Mouse (Mus musculus): ENCODE results near the gene Fam229b. TPM values are rescaled to one million over a fixed set of nuclear protein-coding genes. Genes with fewer than 3 reads are reported as not detected.

Gene Fam229b
- polyA plus RNA-seq, 1 experiment from 2014 or later = 20.9 TPM

- Histone ChIP-seq H3K9me3 (no peaks in the 10 kb centered on the region), H3K27me3 (no peaks in the 10 kb centered on the region), H3K36me3 (no peaks in the 10 kb centered on the region), H3K4me1 (no peaks in the 10 kb centered on the region), H3K4me3 (no peak overlapping the region), H3K4me2 (replicated peaks) (no peak overlapping the region), H3K9ac (replicated peaks) (no peak overlapping the region), H3K27ac (replicated peaks) (no peak overlapping the region)
- ATAC-seq (ENCODE audit: low FRiP score, low read depth) = no peak
- WGBS = 63% methylated on average over 4 of the region's 4 CpGs
Measured at GRCm38 (mm10) chr10:39109489-39109874, 24.2 kb downstream of the Fam229b start.

GRCm38 (mm10) chr10:39108837-39109488, 24.8 kb downstream of the Fam229b start:
- no peaks in the 10 kb centered on the region for H3K27me3 ChIP-seq
- no peak overlapping the region for H3K4me3 ChIP-seq
- H3K27ac ChIP-seq (replicated peaks) = no peak overlapping the region
- H3K9ac ChIP-seq (replicated peaks) = no peak overlapping the region
- 77% methylated on average over 10 of the region's 10 CpGs for WGBS
- H3K36me3 ChIP-seq = no peaks in the 10 kb centered on the region
- H3K4me2 ChIP-seq (replicated peaks) = no peak overlapping the region
- no peak for ATAC-seq (ENCODE audit: low FRiP score, low read depth)
- no peaks in the 10 kb centered on the region for H3K9me3 ChIP-seq
- H3K4me1 ChIP-seq = no peaks in the 10 kb centered on the region

- Histone ChIP-seq H3K36me3 (0 out of 2 replicates have a peak, but pooled peaks cover 3% of the 10 kb centered on the region), H3K4me1 (no peaks in the 10 kb centered on the region), H3K9ac (replicated peaks) (no peak overlapping the region), H3K4me3 (no peak overlapping the region), H3K4me2 (replicated peaks) (no peak overlapping the region), H3K27ac (replicated peaks) (no peak overlapping the region), H3K9me3 (no peaks in the 10 kb centered on the region), H3K27me3 (no peaks in the 10 kb centered on the region)
- 18% methylated on average over 4 of the region's 4 CpGs for WGBS
- peak; percentile 51; the same call in 1 of the 2 replicates for ATAC-seq (ENCODE audit: low FRiP score, low read depth)
Measured at GRCm38 (mm10) chr10:39106935-39107334, 26.8 kb downstream of the Fam229b start.

- H3K27me3 ChIP-seq = no peaks in the 10 kb centered on the region
- no peak overlapping the region for H3K9ac ChIP-seq (replicated peaks)
- no peak overlapping the region for H3K27ac ChIP-seq (replicated peaks)
- no peaks in the 10 kb centered on the region for H3K9me3 ChIP-seq
- ATAC-seq (ENCODE audit: low FRiP score, low read depth) = no peak
- H3K4me1 ChIP-seq = no peaks in the 10 kb centered on the region
- no peak overlapping the region for H3K4me3 ChIP-seq
- WGBS = 48% methylated on average over 3 of the region's 3 CpGs
- no peak overlapping the region for H3K4me2 ChIP-seq (replicated peaks)
- H3K36me3 ChIP-seq = 0 out of 2 replicates have a peak, but pooled peaks cover 3% of the 10 kb centered on the region
Measured at GRCm38 (mm10) chr10:39106413-39106812, 27.3 kb downstream of the Fam229b start.

- H3K36me3 ChIP-seq = 0 out of 2 replicates have a peak, but pooled peaks cover 3% of the 10 kb centered on the region
- ATAC-seq (ENCODE audit: low FRiP score, low read depth) = no peak
- no peak overlapping the region for H3K4me2 ChIP-seq (replicated peaks)
- H3K4me3 ChIP-seq = no peak overlapping the region
- H3K9ac ChIP-seq (replicated peaks) = no peak overlapping the region
- H3K27ac ChIP-seq (replicated peaks) = no peak overlapping the region
- WGBS = 91% methylated on average over 8 of the region's 8 CpGs
- H3K27me3 ChIP-seq = no peaks in the 10 kb centered on the region
- H3K9me3 ChIP-seq = no peaks in the 10 kb centered on the region
- H3K4me1 ChIP-seq = no peaks in the 10 kb centered on the region
Measured at GRCm38 (mm10) chr10:39104803-39105449, 28.8 kb downstream of the Fam229b start.

GRCm38 (mm10) chr10:39098746-39099145, 35.0 kb downstream of the Fam229b start:
- 94% methylated on average over 10 of the region's 10 CpGs for WGBS
- no peak overlapping the region for H3K9ac ChIP-seq (replicated peaks)
- H3K4me2 ChIP-seq (replicated peaks) = no peak overlapping the region

GRCm38 (mm10) chr10:39096981-39097380, 36.7 kb downstream of the Fam229b start:
- Histone ChIP-seq H3K4me3 (no peak overlapping the region), H3K4me1 (no peaks in the 10 kb centered on the region), H3K9me3 (no peaks in the 10 kb centered on the region), H3K4me2 (replicated peaks) (no peak overlapping the region), H3K27ac (replicated peaks) (no peak overlapping the region), H3K9ac (replicated peaks) (no peak overlapping the region), H3K36me3 (no peaks in the 10 kb centered on the region), H3K27me3 (no peaks in the 10 kb centered on the region)
- 87% methylated on average over 9 of the region's 9 CpGs for WGBS
- ATAC-seq (ENCODE audit: low FRiP score, low read depth) = no peak

More at GRCm38 (mm10) chr10:39098746-39099145, 35.0 kb downstream of the Fam229b start:
- Histone ChIP-seq H3K9me3 (no peaks in the 10 kb centered on the region), H3K4me3 (no peak overlapping the region), H3K27me3 (no peaks in the 10 kb centered on the region), H3K36me3 (0 out of 2 replicates have a peak, but pooled peaks cover 3% of the 10 kb centered on the region), H3K27ac (replicated peaks) (no peak overlapping the region), H3K4me1 (no peaks in the 10 kb centered on the region)
- ATAC-seq (ENCODE audit: low FRiP score, low read depth) = no peak

GRCm38 (mm10) chr10:39072048-39072447, 61.7 kb downstream of the Fam229b start:
- Histone ChIP-seq H3K9ac (replicated peaks) (no peak overlapping the region), H3K36me3 (no peaks in the 10 kb centered on the region), H3K4me2 (replicated peaks) (no peak overlapping the region), H3K27ac (replicated peaks) (no peak overlapping the region), H3K4me3 (no peak overlapping the region), H3K9me3 (no peaks in the 10 kb centered on the region), H3K27me3 (no peaks in the 10 kb centered on the region), H3K4me1 (no peaks in the 10 kb centered on the region)
- WGBS = 90% methylated on average over 4 of the region's 4 CpGs
- no peak for ATAC-seq (ENCODE audit: low FRiP score, low read depth)

Other genes with a start within 250 kb of the Fam229b start
- gene Lama4, start 168.4 kb downstream of the Fam229b start, polyA plus RNA-seq (2016; fragmentation: Nextera tagmentation; extraction: Ambion mirVana) = 21.4 and 27.2 TPM in 2 replicates
- 17.7 and 18.2 TPM in 2 replicates for gene Tube1, start 62 bp upstream of the Fam229b start, polyA plus RNA-seq (2016; fragmentation: Nextera tagmentation; extraction: Ambion mirVana)
- 0.24 and 0.28 TPM in 2 replicates for gene Ccn6, start 29.9 kb upstream of the Fam229b start, polyA plus RNA-seq (2016; fragmentation: Nextera tagmentation; extraction: Ambion mirVana)
- 52.7 and 64.3 TPM in 2 replicates for gene Fyn, start 234.9 kb upstream of the Fam229b start, polyA plus RNA-seq (2016; fragmentation: Nextera tagmentation; extraction: Ambion mirVana)